Mouse (Mus musculus) cerebellum, adult 9-11 months (tissue): ENCODE measurements around the gene Strn3.
"Not testable (repeated sequence)": the region's sequence is repeated elsewhere in the genome, so short reads cannot be mapped to it uniquely, and the experiment has no call there.

Source experiments
- DNase-seq: peaks from one replicate; pipeline ENCODE4 v3.0.0; 2022

Gene Strn3

DNA sequence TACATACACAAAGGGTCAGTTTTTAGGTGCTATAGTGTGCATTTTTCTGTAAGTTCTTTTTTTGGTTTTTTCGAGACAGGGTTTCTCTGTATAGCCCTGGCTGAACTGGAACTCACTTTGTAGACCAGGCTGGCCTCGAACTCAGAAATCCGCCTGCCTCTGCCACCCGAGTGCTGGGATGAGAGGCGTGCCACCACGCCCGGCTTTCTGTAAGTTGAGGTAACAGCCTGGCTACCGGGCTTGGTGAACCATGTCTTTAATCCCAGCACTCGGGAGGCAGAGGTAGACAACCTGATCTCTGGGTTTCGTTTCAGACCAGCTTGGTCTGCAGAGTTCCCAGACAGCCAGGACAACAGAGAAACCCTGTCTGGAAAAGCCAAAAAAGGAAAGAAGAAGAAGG lies 1.2 kb upstream of the Strn3 start:
- DNase-seq, result peak; percentile 49

GRCm38 (mm10) chr12:51690893-51691844 lies 528 bp downstream of the Strn3 start, which contains the start of gene Ap4s1:
Gene Ap4s1 (plus strand): TSS chr12:51691033.
- peak; percentile 84 for DNase-seq

DNA sequence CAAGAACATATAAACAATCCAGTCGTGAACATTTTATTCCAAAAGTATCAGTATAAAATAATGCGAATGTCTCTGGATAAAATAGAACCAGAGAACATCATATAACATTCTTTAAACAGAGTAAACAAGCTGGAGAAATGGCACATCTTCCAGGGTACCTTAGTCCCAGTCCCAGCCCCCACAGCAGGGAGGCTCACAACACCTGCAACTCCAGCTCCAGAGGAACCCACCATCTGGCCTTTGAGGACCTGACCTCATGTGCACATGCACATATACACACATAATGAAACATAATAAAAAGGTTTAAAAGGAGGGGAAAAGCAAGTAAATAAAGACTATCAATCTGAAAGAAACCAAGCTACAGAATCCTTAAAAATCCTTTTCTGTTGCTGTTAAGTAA lies 3.2 kb downstream of the Strn3 start:
- DNase-seq, result no peak

DNA sequence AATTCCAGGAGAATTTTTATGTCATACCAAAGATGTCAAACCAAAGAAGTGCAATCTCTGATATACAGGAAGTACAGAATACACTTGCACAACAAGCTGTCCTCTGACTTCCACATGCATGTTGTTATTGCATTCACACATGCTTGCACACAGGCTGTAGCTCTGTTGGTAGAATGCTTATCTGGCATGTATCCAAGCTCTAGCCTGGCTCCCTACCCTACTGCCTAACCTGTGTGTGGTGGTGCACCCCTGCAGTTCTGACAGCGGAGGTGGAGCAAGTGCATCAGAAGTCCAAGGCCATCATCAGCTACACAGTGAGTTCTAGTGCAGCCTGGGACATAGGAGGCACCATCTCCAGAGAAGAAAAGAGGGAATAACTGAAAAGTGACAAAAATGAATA lies 12.9 kb downstream of the Strn3 start:
- DNase-seq, result peak; percentile 46

DNA sequence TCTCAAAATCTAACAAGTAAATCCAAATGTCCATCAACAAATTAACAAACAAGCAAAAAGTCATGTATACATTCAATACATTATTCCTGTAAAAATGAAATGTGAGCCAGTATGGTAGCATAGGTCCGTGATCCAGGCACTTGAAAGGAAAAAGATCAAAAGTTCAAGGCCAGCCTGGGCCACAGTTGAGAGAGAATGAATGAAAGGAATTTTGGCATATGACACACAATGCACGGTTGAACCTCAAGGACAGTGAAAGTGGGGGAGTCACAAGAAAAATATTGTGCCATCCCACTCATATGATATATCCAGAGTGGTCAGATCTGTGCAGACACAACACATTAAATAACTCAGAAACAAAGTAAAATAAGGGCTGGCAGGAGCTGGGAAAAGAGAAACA lies 15.3 kb downstream of the Strn3 start:
- no peak for DNase-seq

DNA sequence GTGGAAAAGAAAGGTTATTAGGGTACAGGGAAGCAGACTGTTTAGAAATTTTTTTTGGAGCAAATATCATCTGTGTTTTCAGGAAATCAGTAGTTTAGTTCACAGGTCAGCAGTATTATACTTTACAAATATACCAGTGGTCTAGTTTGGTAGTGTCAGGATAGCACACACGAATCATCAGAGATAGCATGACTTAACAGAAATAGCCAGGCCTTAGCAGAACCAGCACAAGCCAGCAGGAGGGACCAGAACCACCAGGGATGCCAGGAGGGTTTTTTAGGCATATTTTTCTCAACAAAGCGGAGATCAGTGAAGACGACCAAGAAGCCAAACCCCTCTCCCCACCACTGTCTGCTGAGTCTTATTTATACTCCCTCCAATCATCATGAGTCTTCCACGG lies 18.4 kb downstream of the Strn3 start:
- DNase-seq, result no peak

GRCm38 (mm10) chr12:51671231-51671891 lies 20.3 kb downstream of the Strn3 start:
- DNase-seq, result no peak

- DNase-seq, result no peak
Measured at GRCm38 (mm10) chr12:51666708-51667430, 24.8 kb downstream of the Strn3 start.

GRCm38 (mm10) chr12:51663908-51664307 lies 27.8 kb downstream of the Strn3 start:
- DNase-seq, result no peak

GRCm38 (mm10) chr12:51663011-51663410 lies 28.7 kb downstream of the Strn3 start:
- no peak for DNase-seq

DNA sequence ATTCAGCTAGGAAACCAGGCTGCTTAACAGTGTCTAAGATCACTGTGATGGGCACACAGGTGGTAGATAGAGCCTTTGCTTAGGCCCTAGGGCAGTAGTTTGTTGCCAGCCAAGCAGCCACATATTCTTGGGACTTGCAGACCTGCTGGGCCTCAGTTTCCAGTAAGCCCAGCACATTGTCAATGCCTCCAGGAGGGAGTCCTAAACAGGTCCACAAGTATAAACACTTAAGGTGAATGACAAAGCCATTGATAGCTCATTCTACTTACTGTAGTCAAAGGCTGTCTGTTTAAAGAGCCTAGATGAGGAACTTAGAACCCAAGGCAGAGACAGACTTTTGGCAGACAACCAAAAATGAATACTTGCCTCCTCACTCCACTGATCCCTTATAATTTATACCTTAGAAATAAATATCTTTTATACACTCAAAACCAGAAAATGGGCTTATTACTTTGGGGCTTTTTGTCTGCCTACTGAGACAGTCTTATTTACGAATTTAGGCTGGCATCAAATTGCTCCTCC lies 35.7 kb downstream of the Strn3 start:
- DNase-seq, result no peak

GRCm38 (mm10) chr12:51649401-51649800 lies 42.3 kb downstream of the Strn3 start:
- DNase-seq, result not testable (repeated sequence)

GRCm38 (mm10) chr12:51641871-51642270 lies 49.8 kb downstream of the Strn3 start:
- no peak for DNase-seq

GRCm38 (mm10) chr12:51636689-51637470 lies 54.8 kb downstream of the Strn3 start:
- no peak for DNase-seq

GRCm38 (mm10) chr12:51636260-51636659 lies 55.4 kb downstream of the Strn3 start:
- no peak for DNase-seq

- no peak for DNase-seq
Measured at GRCm38 (mm10) chr12:51633481-51633880, 58.2 kb downstream of the Strn3 start.

DNA sequence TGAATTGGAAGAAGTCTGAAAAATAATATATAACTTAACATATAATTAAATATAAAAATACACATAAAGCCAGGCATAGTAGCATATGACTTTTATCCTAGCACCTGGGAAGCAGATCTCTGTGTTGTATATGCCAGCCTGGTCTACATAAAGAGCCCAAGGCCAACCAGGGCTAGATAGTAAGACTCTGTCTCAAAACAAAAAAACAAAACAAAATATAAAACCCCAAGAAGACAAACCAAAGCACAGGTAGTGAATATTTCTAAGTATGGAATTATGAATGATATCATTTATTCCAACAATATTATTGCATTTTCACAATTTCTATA lies 68.4 kb downstream of the Strn3 start:
- no peak for DNase-seq

- DNase-seq, result no peak
Measured at GRCm38 (mm10) chr12:51622670-51623365, 68.9 kb downstream of the Strn3 start.

DNA sequence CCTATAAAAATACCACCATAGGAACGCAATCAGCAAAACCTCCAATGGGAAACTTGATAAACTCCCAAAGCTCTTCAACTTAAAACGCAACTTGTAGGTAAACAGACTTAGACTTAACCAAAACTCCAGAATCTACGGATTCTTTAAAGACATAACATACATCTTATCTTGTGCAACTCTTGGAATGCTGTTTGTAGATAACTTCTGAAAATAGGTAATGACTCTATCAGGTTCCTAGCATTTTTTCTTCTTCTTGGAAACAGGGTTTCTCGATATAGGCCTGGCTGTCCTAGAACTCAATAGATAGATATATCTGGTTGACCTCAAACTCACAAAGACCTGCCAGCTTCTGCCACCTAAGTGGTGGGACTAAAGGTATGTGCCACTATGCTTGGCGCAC lies 70.5 kb downstream of the Strn3 start:
- DNase-seq, result no peak

GRCm38 (mm10) chr12:51620572-51620971 lies 71.1 kb downstream of the Strn3 start:
- no peak for DNase-seq

GRCm38 (mm10) chr12:51612361-51612760 lies 79.3 kb downstream of the Strn3 start:
- no peak for DNase-seq

- no peak for DNase-seq
Measured at GRCm38 (mm10) chr12:51606138-51606537, 85.6 kb downstream of the Strn3 start.
